Mouse (Mus musculus): ENCODE measurements at regions not wholly inside any gene's neighbourhood (a gene's known extent, or its start where the extent isn't known, plus 50 kb on each side); places are given as distances from the start of the nearest gene placed in this dataset.

DNA sequence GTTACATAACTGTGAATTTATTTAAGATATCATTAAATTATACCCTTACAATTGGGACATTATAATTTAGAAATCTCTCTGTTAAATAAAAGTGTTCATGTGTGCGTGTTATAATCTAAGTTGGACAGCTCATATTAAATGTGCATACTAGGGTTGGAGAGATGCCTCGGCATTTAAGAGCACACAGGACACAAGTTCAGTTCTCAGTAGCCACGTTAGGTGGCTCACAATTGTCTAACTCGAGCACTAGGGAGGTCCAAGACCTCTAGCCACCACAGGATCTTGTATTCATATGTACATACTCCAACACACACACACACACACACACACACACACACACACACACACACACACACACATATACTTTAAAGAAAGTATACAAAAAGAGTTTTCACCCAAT is 56.0 kb downstream of the Foxf2 start:
- no peak for DNase-seq (ENCODE audit: extremely low spot score in 1 of 2, low spot score in 1 of 2)

- no peak for DNase-seq (ENCODE audit: extremely low spot score in 1 of 2, low spot score in 1 of 2)
These were observed 57.7 kb downstream of the Foxf2 start for GRCm38 (mm10) chr13:31683311-31683710.

DNA sequence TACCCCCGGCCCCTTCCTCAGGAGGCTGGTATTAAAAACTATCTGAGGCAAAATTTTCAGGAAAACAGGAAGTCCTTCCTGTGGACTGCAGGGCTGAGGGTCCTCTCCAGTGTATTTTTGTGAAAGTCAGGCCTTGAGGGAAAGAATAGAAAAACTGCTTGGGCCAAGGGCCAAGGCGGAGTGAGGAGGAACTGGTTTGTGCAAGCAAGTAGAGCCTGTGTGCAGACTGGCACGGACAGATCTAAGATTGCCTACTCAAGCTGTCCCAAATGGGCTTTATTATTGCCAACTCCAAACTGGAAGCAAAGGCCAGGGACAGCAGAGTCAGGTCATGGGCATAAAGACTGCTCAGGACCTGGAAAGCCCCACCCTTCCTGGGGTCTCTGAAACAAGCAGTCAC is 62.9 kb downstream of the Foxf2 start:
- DNase-seq (ENCODE audit: extremely low spot score in 1 of 2, low spot score in 1 of 2) = no peak

GRCm38 (mm10) chr13:31689317-31689716 is 63.7 kb downstream of the Foxf2 start:
- DNase-seq (ENCODE audit: extremely low spot score in 1 of 2, low spot score in 1 of 2) = peak in 1 of 2 experiments; percentile 33

GRCm38 (mm10) chr13:31695725-31696124 is 70.1 kb downstream of the Foxf2 start:
- no peak for DNase-seq (ENCODE audit: extremely low spot score in 1 of 2, low spot score in 1 of 2)

- no peak for DNase-seq (ENCODE audit: extremely low spot score in 1 of 2, low spot score in 1 of 2)
These were observed 78.6 kb downstream of the Foxf2 start for GRCm38 (mm10) chr13:31704199-31704598.

DNA sequence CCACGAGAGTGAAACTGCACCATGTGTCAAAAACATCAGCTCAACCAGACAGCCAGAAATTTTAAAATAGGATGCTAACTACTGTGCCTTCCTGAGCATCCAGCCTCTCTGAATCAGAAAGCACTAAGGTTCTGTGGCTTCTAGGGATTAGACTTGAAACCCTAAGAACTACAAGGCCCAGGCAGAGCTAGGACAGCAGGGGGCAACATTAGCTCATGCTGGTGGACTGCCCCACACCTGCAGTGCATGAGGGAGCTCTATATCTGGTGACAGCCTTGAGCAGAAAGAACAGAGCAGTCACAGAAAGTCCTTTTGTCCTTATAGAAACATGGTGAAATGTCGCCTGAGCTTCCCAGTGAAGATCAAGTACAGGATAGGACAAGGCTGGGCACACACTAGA is 79.8 kb downstream of the Foxf2 start:
- DNase-seq (ENCODE audit: extremely low spot score in 1 of 2, low spot score in 1 of 2) = no peak

GRCm38 (mm10) chr13:31710681-31711080 is 85.1 kb downstream of the Foxf2 start:
- no peak for DNase-seq (ENCODE audit: extremely low spot score in 1 of 2, low spot score in 1 of 2)

GRCm38 (mm10) chr13:31715683-31716082 is 90.1 kb downstream of the Foxf2 start:
- no peak for DNase-seq (ENCODE audit: extremely low spot score in 1 of 2, low spot score in 1 of 2)

GRCm38 (mm10) chr13:31716771-31717170 is 89.7 kb upstream of the Foxc1 start:
- no peak for DNase-seq (ENCODE audit: extremely low spot score in 1 of 2, low spot score in 1 of 2)

DNA sequence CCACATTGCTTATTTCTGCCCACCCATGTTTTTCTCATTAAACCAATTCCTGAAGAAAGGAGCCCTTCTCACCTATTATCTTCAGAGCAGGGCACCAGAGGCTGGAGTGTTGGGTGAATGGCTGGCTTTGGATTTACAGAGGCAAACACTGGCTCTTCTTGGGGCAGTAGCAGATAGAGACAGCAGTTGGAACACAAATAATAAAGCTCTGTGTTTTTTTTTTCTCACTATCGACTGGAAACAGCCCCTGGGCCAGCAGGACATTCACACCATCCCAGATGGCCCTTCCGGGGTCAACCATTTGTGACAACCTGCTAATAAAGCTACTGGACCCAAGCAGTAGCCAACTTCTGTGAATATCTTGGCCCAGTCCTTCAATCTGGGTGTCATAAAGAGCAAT is 85.7 kb upstream of the Foxc1 start:
- no peak for DNase-seq (ENCODE audit: extremely low spot score in 1 of 2, low spot score in 1 of 2)

- DNase-seq (ENCODE audit: extremely low spot score in 1 of 2, low spot score in 1 of 2) = no peak
These were observed 77.6 kb upstream of the Foxc1 start for GRCm38 (mm10) chr13:31728862-31729261.

DNA sequence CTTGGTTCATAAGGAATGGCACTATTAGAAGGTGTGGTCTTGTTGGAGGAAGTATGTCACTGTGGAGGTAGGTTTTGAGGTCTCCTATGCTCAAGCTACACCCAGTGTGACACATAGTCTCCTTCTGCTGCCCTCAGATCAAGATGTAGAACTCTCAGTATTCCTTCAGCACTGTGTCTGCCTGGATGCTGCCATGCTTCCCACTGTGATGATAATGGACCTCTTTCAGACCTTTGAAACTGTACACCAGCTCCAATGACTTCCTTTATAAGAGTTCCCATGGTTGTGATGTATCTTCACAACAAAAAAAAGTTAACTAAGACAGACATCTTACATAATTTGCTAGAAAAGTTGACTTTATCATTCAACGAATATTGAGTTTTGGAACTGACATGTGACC is 60.2 kb upstream of the Foxc1 start:
- no peak for DNase-seq (ENCODE audit: extremely low spot score in 1 of 2, low spot score in 1 of 2)

Measured in frontal cortex, adult 2 months (tissue).